Mouse (Mus musculus) limb, embryonic 10.5 days (tissue): Measurements from ENCODE around the gene Krtcap3. TPM values are rescaled to one million over a fixed set of nuclear protein-coding genes. Genes with fewer than 3 reads are reported as not detected.
"Not testable (repeated sequence)": the region's sequence is repeated elsewhere in the genome, so short reads cannot be mapped to it uniquely, and the experiment has no call there.

Experiments
- DNase-seq: peaks from one replicate; pipeline ENCODE4 v3.0.0-alpha.2; 2017; ENCODE audit warnings: low spot score
- H3K27ac ChIP-seq: fragments of 300-500 bp; sonication (generic); 2 replicates; pipeline ENCODE4 v1.5.1; 2016; ENCODE audit warnings: mild to moderate bottlenecking
- H3K27me3 ChIP-seq: fragments of 300-500 bp; sonication (generic); 2 replicates; pipeline ENCODE4 v1.6.1; 2016; ENCODE audit warnings: low read depth, mild to moderate bottlenecking; ENCODE audit not compliant: poor library complexity, severe bottlenecking
- H3K36me3 ChIP-seq: fragments of 300-500 bp; sonication (generic); 2 replicates; pipeline ENCODE4 v1.6.1; 2016; ENCODE audit warnings: mild to moderate bottlenecking, moderate library complexity
- H3K4me1 ChIP-seq: fragments of 300-500 bp; sonication (generic); 2 replicates; pipeline ENCODE4 v1.6.1; 2016
- H3K4me3 ChIP-seq: fragments of 300-500 bp; sonication (generic); 2 replicates; pipeline ENCODE4 v1.5.1; 2016; ENCODE audit warnings: mild to moderate bottlenecking, moderate library complexity
- H3K9me3 ChIP-seq: fragments of 300-500 bp; sonication (generic); replicated peaks from 2 replicates; pipeline ENCODE4 v1.6.1; 2016; ENCODE audit warnings: mild to moderate bottlenecking
- WGBS: fragments of 180-500 bp; shearing (Covaris S2); methylation state at CpG from one replicate; pipeline ENCODE4 v1.1.7; 2016; 5-methylcytosine and 5-hydroxymethylcytosine counted together
- polyA plus RNA-seq: library from polyadenylated mRNA; unstranded; fragments of >200 nt; fragmentation: Nextera tagmentation; extraction: Ambion mirVana; gene quantifications from 2 replicates; pipeline ENCODE4 v1.2.1, GENCODE M21; 2016

Krtcap3 gene
- 18.3 and 26.7 TPM in 2 replicates for polyA plus RNA-seq

DNA sequence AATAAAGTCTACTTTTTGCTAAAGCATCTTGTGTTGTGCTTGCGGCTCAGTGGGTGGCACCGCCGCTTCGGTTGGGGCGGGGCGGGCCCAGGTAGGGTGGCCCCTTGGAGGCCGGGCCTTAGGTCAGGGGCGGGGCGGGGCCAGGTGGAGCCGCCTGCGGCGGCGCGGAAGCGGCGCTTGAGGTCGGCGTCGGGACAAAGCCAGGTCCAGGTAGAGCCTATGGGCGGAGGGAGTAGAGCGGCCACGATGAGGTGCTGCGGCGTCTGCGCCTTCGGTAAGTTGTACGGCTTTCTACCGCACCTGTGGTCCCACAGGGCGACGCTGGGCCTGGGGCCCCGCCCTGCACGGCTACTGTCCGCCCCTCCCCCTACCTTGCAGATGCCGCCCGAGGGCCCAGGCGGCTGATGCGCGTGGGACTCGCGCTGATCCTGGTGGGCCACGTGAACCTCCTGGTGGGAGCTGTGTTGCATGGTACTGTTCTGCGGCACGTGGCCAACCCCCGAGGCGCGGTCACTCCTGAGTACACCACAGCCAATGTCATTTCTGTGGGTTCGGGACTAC is at the start of gene Krtcap3:
Gene Krtcap3 (plus strand): TSS at position 151 of the 561 bp plus-strand sequence.
- Histone ChIP-seq H3K9me3 (no peaks in the 10 kb centered on the region), H3K27ac (peak within 1 kb of the TSS; percentile 88), H3K36me3 (peaks cover 95% of the 10 kb centered on the region), H3K4me3 (peak within 1 kb of the TSS; percentile 58), H3K27me3 (no peaks in the 10 kb centered on the region), H3K4me1 (peaks cover 38% of the 10 kb centered on the region)
- DNase-seq = peak; percentile 77
- WGBS = 5% methylated on average over 47 of the region's 47 CpGs

DNA sequence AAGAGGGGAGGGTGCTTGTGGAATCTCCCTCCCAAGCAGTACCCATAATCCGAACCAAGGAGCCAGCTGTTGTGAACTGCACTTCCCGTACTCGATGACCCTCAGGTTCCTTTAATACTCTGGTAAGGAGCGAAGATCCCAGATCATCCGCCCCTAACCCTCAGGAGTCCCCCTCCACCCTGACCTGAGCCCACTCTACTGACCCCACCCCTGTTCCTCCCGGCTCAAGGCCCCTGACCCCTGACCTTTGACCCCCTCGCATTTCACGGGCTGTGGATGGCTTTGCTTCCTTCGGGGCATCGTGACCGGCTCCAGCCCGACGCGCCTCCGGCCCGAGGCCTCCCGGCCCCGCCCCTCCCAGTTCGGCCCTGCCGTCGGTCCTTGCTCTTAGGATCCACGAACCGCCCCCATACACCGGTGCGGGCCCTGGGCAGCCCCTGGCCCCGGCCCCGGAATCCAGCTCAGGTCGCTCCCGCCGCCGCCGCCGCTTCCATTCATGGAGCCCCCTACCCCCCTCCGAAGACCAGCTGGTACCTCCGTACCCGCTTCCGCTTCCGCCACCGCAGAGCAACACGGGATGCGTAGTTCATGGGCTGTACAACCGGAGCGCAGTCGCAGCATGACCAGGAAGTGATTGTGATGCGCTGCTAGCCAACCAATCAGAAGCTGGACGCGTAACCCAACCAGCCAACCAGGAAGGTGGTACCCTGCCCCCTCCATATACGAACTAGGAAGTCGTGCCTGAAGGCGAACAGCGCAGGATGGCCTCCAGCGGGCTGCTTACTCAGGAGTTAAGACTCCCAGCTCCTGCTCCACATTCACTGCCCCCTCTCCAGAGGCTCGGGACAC is 49.5 kb upstream of the Krtcap3 start, which contains the start of gene Zfp513:
Gene Zfp513 (minus strand): TSS at position 562 of the 849 bp plus-strand sequence.
- peak; percentile 96 for DNase-seq
- H3K36me3 ChIP-seq = peaks cover 85% of the 10 kb centered on the region
- WGBS = under 1% methylated on average over 53 of the region's 53 CpGs

DNA sequence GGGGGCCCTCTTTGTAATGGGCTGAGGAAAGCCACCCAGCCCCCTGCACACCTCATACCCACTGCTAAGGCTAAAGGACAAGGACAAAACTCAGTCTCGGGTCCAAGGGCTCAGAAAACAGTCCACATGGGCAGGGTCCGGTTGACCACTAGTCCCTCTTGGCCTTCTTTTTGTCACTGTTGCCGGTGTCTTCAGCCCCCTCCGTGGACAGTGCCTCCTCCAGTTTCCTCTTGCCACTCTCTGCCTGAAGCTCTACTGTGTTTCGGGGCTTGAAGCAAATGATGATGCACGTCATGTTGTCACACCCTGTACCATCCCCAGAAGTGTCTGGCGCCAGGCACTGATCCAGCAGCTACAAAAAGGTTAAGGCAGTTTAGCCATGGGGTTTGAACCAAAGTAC is 48.6 kb upstream of the Krtcap3 start:
- Histone ChIP-seq H3K27ac (peak overlapping the region; percentile 95), H3K36me3 (peaks cover 85% of the 10 kb centered on the region), H3K27me3 (no peaks in the 10 kb centered on the region), H3K4me3 (peak overlapping the region; percentile 87), H3K4me1 (peaks cover 21% of the 10 kb centered on the region), H3K9me3 (peaks cover 4% of the 10 kb centered on the region; the same call in 1 of the 2 replicates)
- 85% methylated on average over 7 of the region's 7 CpGs for WGBS
- no peak for DNase-seq

More for the DNA sequence above, 49.5 kb upstream of the Krtcap3 start, which contains the start of gene Zfp513:
- no peaks in the 10 kb centered on the region for H3K27me3 ChIP-seq
- H3K27ac ChIP-seq = peak within 1 kb of the TSS; percentile 95
- peak within 1 kb of the TSS; percentile 87 for H3K4me3 ChIP-seq
- H3K9me3 ChIP-seq = peaks cover 4% of the 10 kb centered on the region; the same call in 1 of the 2 replicates
- H3K4me1 ChIP-seq = peaks cover 21% of the 10 kb centered on the region

DNA sequence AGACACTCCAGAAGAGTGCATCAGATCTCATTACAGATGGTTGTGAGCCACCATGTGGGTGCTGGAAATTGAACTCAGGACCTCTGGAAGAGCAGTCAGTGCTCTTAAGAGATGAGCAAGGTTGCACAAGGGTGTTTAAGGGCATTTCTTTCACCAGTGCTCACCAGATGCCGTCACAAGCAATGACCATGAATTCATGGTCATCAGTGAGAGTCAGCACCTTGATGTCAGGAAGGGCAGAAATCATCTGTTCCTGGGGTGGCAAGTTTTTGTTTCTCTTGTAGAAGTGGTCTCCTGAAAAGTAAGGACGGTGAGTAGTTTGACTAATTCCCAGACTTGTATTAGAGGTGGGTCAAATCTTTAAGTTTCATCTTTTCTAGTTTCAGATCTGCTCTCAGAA is 47.6 kb upstream of the Krtcap3 start:
- no peak overlapping the region for H3K4me3 ChIP-seq
- H3K27ac ChIP-seq = no peak overlapping the region
- H3K9me3 ChIP-seq = peaks cover 4% of the 10 kb centered on the region; the same call in 1 of the 2 replicates
- 87% methylated on average over 2 of the region's 2 CpGs for WGBS
- no peak for DNase-seq
- H3K27me3 ChIP-seq = no peaks in the 10 kb centered on the region
- peaks cover 21% of the 10 kb centered on the region for H3K4me1 ChIP-seq
- peaks cover 85% of the 10 kb centered on the region for H3K36me3 ChIP-seq

DNA sequence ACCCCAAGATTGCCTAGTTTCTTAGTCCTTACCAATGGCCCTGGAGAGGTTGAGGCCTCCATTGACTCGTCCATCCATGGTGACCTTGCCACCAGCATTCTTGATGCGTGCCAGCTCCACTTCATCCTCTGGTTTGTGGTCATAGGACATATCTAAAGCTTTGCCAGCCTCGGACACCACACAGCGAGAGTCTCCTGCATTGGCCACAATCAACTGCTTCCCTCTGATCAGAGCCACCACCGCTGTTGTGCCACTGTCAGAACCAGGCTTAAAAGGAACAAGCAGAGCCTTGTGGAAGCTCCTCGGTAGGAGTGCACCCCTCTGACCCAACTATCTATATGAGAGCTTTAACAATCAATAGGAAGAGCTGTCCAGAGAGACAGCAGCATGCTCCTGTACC is 47.1 kb upstream of the Krtcap3 start:
- Histone ChIP-seq H3K36me3 (peaks cover 81% of the 10 kb centered on the region), H3K4me3 (no peak overlapping the region), H3K9me3 (peaks cover 4% of the 10 kb centered on the region; the same call in 1 of the 2 replicates), H3K4me1 (peaks cover 21% of the 10 kb centered on the region), H3K27ac (no peak overlapping the region), H3K27me3 (no peaks in the 10 kb centered on the region)
- 96% methylated on average over 6 of the region's 6 CpGs for WGBS
- no peak for DNase-seq

DNA sequence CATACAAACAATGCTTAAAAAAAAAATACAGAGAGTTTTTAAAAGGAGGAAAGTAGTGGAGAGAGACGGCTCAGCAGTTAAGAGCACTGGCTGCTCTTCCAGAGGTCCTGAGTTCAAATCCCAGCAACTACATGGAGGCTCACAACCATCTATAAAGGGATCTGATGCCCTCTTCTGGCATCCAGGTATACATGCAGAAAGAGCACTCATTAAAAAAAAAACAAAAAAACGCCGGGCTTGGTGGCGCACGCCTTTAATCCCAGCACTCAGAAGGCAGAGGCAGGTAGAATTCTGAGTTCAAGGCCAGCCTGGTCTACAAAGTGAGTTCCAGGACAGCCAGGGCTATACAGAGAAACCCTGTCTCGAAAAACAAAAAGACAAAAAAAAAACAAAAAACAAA is 34.9 kb upstream of the Krtcap3 start:
- not testable (repeated sequence) for H3K4me1 ChIP-seq, DNase-seq, H3K27me3 ChIP-seq, H3K27ac ChIP-seq, H3K9me3 ChIP-seq, H3K4me3 ChIP-seq
- WGBS = 88% methylated on average over 6 of the region's 6 CpGs
- peaks cover 11% of the 10 kb centered on the region; the same call in 1 of the 2 replicates for H3K36me3 ChIP-seq

DNA sequence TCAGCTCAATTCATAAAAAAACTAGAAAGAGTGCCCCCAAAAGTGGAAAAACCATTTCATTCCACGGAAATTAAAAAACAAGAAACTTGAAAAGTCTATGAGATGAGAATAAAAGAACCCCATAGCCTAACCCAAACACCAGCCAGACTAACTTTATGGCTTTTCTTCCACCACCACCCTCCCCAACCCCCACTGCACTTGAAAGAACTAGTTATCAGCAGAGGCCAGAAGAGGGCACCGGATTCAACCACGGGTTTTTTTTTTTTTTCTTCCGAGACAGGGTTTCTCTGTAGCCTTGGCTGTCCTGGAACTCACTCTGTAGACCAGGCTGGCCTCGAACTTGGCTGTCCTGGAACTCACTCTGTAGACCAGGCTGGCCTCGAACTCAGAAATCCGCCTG is 33.2 kb upstream of the Krtcap3 start:
- peaks cover 5% of the 10 kb centered on the region; the same call in 1 of the 2 replicates for H3K4me1 ChIP-seq
- DNase-seq = no peak
- no peaks in the 10 kb centered on the region for H3K9me3 ChIP-seq
- H3K27me3 ChIP-seq = no peaks in the 10 kb centered on the region
- no peak overlapping the region for H3K4me3 ChIP-seq
- 63% methylated on average over 7 of the region's 7 CpGs for WGBS
- H3K27ac ChIP-seq = no peak overlapping the region
- peaks cover 11% of the 10 kb centered on the region; the same call in 1 of the 2 replicates for H3K36me3 ChIP-seq

DNA sequence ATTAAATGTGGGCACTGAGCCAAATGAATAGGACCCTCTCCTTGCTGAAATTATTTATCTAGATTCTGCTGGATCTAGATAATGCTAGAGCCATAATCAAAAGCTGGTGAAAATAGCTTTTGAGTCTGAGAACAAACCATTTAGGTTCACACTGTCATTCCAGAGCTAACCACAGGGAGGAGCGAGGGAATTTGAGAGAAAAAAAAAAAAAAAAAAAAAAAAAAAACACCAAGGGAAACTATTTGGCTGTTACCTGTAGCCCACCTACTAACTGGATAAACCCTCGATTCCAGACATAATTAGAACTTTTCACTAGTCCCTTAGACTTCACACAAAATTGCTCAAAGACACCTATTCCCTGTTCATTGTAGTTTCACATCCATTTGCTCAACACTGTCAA is 32.4 kb upstream of the Krtcap3 start:
- no peak for DNase-seq
- Histone ChIP-seq H3K36me3 (peaks cover 11% of the 10 kb centered on the region; the same call in 1 of the 2 replicates), H3K27me3 (no peaks in the 10 kb centered on the region), H3K9me3 (no peaks in the 10 kb centered on the region), H3K4me3 (peak overlapping the region; percentile 98), H3K27ac (no peak overlapping the region), H3K4me1 (peaks cover 5% of the 10 kb centered on the region; the same call in 1 of the 2 replicates)
- WGBS = 5% methylated on average over 2 of the region's 2 CpGs

DNA sequence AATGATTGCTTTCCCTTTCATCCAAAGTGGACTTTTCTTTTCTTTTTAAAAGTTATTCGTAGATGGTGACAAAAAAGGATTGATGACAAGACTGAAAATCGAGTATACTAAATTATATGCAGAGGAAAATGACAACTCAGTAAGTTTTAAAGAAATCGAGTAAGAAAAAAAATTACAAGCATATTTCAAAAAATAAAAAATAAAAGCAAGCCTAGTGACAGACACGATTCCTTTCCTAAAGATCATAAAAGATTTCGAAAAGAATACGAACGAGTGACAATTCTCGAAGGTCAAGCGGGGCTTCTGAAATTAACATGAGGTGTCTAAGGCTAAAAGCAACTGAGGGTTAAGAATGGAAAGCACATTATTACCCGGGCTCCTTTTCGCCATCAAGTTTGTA is 32.0 kb upstream of the Krtcap3 start:
- peaks cover 11% of the 10 kb centered on the region; the same call in 1 of the 2 replicates for H3K36me3 ChIP-seq
- H3K4me3 ChIP-seq = peak overlapping the region; percentile 98
- peak overlapping the region; percentile 96 for H3K27ac ChIP-seq
- 3% methylated on average over 11 of the region's 11 CpGs for WGBS
- DNase-seq = no peak
- H3K27me3 ChIP-seq = no peaks in the 10 kb centered on the region
- H3K4me1 ChIP-seq = peaks cover 5% of the 10 kb centered on the region; the same call in 1 of the 2 replicates
- H3K9me3 ChIP-seq = no peaks in the 10 kb centered on the region

DNA sequence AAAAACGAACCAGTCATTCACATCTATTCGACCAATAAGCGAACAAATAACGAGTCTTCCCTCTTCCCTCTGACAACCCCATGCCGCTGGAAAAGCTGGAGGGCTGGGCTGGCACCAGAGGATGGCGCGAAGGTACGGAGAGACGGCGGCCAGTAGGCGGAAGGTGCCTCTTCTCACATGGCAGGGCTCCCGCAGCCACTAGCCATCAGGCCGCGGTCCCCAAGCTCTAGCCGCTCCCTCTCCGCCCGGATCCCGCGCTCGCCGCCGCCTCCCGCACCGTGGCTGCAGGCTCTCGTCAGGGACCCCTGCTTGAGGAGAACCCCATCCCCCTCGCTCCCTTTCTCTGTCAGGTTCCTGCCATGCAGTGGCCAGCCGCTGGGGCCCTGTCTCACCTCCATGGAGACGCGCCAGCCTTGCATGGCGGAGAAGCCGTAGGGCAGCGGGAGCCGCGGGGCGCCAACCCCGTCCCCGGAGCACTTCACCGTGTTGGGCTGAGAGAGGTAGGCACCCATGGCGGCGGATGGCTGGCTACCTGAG is 31.5 kb upstream of the Krtcap3 start:
- H3K27ac ChIP-seq = peak overlapping the region; percentile 96
- peaks cover 11% of the 10 kb centered on the region; the same call in 1 of the 2 replicates for H3K36me3 ChIP-seq
- WGBS = under 1% methylated on average over 40 of the region's 40 CpGs
- peak overlapping the region; percentile 98 for H3K4me3 ChIP-seq
- H3K9me3 ChIP-seq = no peaks in the 10 kb centered on the region
- no peaks in the 10 kb centered on the region for H3K27me3 ChIP-seq
- peaks cover 5% of the 10 kb centered on the region; the same call in 1 of the 2 replicates for H3K4me1 ChIP-seq
- no peak for DNase-seq

DNA sequence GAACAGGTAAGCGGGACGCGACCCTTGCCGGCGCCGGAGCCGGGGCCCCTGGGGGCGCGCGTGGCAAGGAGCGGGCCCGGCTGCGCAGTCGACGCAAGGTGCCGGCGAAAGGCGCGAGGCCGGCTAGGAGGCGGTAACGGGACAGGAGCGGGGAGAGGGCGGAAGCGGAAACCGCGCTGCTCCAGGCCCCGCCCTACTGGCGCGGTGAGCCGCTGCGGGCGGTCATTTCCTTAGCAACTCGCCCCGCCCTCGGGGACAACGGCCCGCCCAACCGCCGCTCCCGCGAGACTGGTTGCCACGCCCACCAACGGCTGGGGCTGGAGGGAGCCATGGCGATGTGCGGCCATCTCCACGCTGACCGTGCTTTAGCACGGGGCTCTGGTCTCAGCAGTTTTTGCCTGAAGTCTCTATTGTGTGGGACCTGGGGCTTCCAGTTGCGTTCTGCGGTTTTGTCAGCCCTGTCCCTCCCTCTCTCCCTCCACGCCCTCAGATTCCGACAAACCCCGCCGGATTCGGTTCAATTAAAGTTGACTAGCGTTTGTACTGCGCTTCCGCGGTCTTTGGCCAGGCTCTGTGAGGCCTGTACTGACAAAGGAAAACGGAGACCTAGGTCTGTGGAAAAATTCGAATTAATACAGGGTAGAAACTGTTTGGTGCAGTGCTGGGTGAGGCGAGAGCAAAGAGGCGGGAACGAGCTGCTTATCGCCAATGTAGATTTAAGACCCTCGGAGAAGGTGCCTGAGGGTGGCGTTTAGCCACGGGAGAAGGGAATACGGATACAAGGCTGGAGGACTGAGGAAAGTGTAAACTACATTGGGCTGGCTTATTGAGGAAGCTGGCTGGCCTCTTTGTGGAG is 30.8 kb upstream of the Krtcap3 start, which contains the start of gene Ppm1g:
Gene Ppm1g (minus strand): TSS at position 240 of the 856 bp plus-strand sequence.
- under 1% methylated on average over 69 of the region's 70 CpGs for WGBS
- Histone ChIP-seq H3K27me3 (no peaks in the 10 kb centered on the region), H3K4me3 (peak within 1 kb of the TSS; percentile 98), H3K36me3 (peaks cover 11% of the 10 kb centered on the region; the same call in 1 of the 2 replicates), H3K4me1 (peaks cover 5% of the 10 kb centered on the region; the same call in 1 of the 2 replicates), H3K27ac (peak within 1 kb of the TSS; percentile 96), H3K9me3 (no peaks in the 10 kb centered on the region)
- peak; percentile 99 for DNase-seq
